Mouse (Mus musculus) urinary bladder, postnatal 25 days (tissue): ENCODE results near the gene Mybpc1.
"Not testable (repeated sequence)": the region's sequence is repeated elsewhere in the genome, so short reads cannot be mapped to it uniquely, and the experiment has no call there.

Experiments used
- DNase-seq: peaks from one replicate; pipeline ENCODE4 v3.0.0; 2022; ENCODE audit warnings: low spot score

The Mybpc1 gene

DNA sequence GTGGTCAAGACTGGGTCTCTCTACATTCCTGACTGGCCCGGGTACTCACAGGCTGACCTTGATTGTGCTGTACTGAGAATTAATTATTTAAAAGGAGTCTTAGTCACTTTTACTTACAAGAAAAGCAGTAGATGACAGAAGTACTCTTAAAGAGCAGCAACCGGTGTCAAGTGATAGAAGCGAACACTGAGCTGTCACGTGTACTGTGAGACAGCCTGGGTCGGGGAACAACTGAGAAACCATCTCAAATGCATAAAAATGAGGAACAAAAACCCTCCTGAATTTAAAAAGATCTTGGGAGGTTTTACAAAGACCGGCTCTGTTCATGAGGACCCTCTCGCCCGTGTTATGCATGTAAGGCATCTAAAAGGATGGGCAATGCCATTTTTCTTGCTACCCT, 112.3 kb downstream of the Mybpc1 start:
- no peak for DNase-seq

DNA sequence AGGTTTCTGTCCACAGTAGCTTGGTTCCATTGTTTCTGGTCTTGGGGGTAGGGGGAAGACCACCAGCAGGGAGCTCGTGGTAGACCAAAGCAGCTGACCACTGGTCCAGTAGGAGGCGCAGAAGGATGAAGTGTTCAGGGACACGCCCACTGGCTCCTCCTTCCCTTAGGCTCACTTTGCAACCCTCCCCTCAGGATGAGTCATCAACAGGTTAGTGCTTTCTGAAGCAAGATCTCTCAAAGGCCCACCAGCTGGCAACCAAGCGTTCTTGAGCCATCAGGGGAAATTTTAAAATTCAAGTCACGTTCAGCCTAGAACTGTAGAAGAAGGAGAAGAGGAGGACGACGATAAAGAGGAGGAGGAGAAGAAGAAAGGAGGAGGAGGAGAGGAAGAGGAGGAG, 113.3 kb downstream of the Mybpc1 start:
- no peak for DNase-seq

DNA sequence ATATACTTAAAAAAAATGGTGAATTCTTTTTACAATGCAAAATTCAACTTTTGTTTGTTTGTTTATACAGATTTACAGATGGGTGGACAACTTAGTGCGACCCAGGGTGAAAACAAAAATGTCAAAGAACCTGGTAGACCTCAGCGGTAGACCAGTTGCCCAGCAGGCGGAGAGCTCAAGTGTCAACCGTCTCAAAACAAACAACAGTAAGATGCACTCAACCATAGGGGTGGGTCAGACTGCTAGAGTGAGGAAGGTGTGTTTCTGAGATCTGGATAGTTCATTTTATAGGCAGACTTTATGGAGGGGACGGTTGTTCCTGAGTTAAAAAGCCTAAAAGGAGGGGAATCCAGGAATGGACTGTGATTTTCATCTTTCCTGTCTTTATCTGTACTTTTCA, 116.3 kb downstream of the Mybpc1 start:
- no peak for DNase-seq

DNA sequence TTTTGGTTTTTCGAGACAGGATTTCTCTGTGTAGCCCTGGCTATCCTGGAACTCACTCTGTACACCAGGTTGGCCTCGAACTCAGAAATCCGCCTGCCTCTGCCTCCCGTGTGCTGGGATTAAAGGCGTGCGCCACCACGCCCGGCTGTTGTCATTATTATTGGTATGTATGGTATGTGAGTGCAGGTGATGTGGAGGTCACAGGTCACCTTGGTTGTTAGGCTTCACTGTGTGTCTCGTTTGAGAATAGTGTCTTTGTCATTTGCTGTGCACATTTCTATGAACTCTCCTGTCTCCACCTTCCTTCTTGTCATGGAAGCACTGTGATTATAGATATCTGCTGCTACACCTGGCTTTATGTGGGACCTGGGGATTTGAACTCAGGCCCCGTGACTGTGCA, 122.1 kb downstream of the Mybpc1 start:
- not testable (repeated sequence) for DNase-seq
